Mouse (Mus musculus) heart, adult 9 months (tissue): ENCODE results near the gene Pdxk.
"Not testable (repeated sequence)": the region's sequence is repeated elsewhere in the genome, so short reads cannot be mapped to it uniquely, and the experiment has no call there.

ENCODE experiments used
- DNase-seq, 2 experiments: peaks; one replicate each; pipeline ENCODE4 v3.0.0; 2022; ENCODE audit warnings: low spot score in 2 of 2

Gene Pdxk

GRCm38 (mm10) chr10:78464792-78465207, at the start of gene Pdxk:
Gene Pdxk, minus strand, starts transcription at chr10:78464975.
- peak; percentile 97 to 98 for DNase-seq

- DNase-seq = no peak
Observed at GRCm38 (mm10) chr10:78502986-78503733, 38.4 kb upstream of the Pdxk start.

- DNase-seq = peak; percentile 59 to 70
Observed at GRCm38 (mm10) chr10:78487431-78488086, 22.8 kb upstream of the Pdxk start.

GRCm38 (mm10) chr10:78486871-78487270, 22.1 kb upstream of the Pdxk start:
- no peak for DNase-seq

GRCm38 (mm10) chr10:78485369-78485768, 20.6 kb upstream of the Pdxk start:
- not testable (repeated sequence) for DNase-seq

GRCm38 (mm10) chr10:78481928-78482499, 17.2 kb upstream of the Pdxk start:
- DNase-seq = no peak

- no peak for DNase-seq
Observed at GRCm38 (mm10) chr10:78480954-78481927, 16.5 kb upstream of the Pdxk start.

GRCm38 (mm10) chr10:78476821-78477220, 12.0 kb upstream of the Pdxk start:
- no peak for DNase-seq

GRCm38 (mm10) chr10:78474759-78475158, 10.0 kb upstream of the Pdxk start:
- DNase-seq = no peak

GRCm38 (mm10) chr10:78473434-78473833, 8.7 kb upstream of the Pdxk start:
- DNase-seq = no peak

GRCm38 (mm10) chr10:78472046-78472445, 7.3 kb upstream of the Pdxk start:
- DNase-seq = no peak

GRCm38 (mm10) chr10:78470582-78471313, 6.0 kb upstream of the Pdxk start:
- no peak for DNase-seq

- no peak for DNase-seq
Observed at GRCm38 (mm10) chr10:78467761-78468310, 3.1 kb upstream of the Pdxk start.

- DNase-seq = no peak
Observed at GRCm38 (mm10) chr10:78466647-78467046, 1.9 kb upstream of the Pdxk start.

- no peak for DNase-seq
Observed at GRCm38 (mm10) chr10:78465472-78465871, 697 bp upstream of the Pdxk start.

- DNase-seq = no peak
Observed at GRCm38 (mm10) chr10:78464201-78464791, 479 bp downstream of the Pdxk start.

- DNase-seq = no peak
Observed at GRCm38 (mm10) chr10:78463769-78464167, 1.0 kb downstream of the Pdxk start.

GRCm38 (mm10) chr10:78462945-78463768, 1.6 kb downstream of the Pdxk start:
- no peak for DNase-seq

- no peak for DNase-seq
Observed at GRCm38 (mm10) chr10:78461767-78462166, 3.0 kb downstream of the Pdxk start.
